Mouse (Mus musculus): ENCODE measurements around the gene Olfr503.
"Not testable (repeated sequence)": the region's sequence is repeated elsewhere in the genome, so short reads cannot be mapped to it uniquely, and the experiment has no call there.

Olfr503 gene

GRCm38 (mm10) chr7:108544227-108544626, at the start of gene Olfr503:
Gene Olfr503 (plus strand): TSS chr7:108544527.
- not testable (repeated sequence) for DNase-seq (ENCODE audit: low read depth, low spot score)

DNA sequence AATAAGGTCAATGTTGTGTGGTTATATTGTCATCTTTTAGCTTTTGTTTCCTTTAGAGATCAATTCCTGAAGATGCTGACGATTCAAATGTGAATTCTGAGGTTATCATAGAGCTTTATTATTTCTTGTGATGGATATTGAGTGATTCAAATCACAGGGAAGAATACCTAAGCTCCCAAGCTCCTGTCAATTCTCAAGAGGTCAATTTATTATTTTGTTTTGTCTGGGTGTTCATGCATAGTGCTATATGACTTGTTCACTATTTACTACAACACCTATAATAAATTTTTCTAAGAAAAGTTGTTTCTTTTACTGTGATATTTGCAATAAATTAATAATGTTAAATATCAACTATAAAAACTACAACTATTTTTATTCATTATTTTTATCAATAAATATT, 19.4 kb upstream of the Olfr503 start, which contains the start of gene Olfr502:
Gene Olfr502 (minus strand): TSS at position 101 of the 400 bp plus-strand sequence.
- no peak for DNase-seq (ENCODE audit: low read depth, low spot score)

DNA sequence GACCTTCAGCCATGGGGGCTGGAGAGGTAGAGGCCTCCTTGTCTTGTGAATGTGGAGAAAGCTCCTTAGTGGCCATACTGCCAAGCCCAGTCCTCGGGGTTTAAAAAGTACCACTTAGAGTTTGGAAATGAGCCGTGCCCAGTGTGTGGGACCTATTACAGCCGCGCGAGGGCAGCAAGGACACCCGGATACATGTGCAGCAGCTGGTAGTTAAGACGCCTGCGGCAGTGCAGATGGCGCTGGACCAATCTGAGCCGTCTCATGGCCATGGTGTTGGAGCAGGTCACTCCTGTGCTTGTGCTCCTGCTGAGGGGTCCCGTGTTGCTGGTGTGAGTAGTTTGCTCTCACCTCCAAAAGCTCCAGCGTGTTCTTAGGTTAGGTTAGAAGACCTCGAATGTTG, 1.9 kb upstream of the Olfr503 start:
- DNase-seq (ENCODE audit: low read depth, low spot score): no peak

DNA sequence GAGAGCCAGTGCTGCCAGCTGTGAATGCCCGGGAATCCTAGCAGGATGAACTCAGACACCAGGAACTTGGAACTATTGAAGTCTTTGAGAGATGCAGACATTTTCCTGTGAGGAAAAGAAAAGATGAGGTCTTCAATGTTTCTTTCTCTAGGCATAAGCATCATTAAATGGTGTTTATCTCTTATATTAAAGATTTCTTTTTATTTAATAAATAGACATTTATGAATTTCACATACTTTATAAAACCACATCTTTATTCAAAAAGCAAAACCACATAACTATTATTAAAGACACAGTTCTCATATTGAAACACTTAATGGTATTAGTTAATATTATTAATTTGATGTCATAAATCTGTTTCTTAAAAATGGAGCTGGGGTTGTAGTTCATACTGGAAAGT, 21.4 kb downstream of the Olfr503 start, which contains the start of gene Olfr504:
Gene Olfr504 (minus strand): TSS at position 101 of the 400 bp plus-strand sequence.
- DNase-seq (ENCODE audit: low read depth, low spot score): no peak

- DNase-seq (ENCODE audit: low read depth, low spot score): no peak
These were observed 45.5 kb downstream of the Olfr503 start for GRCm38 (mm10) chr7:108589797-108590196.

All from A20 (cell line).